Comparison of ENCODE assay signal across 18 mouse cellular contexts in genomic region chr11:61708928-61709327, GRCm38 (mm10). TPM values are rescaled to one million over a fixed set of nuclear protein-coding genes. Genes with fewer than 3 reads are reported as not detected.
DNase-seq lines count a peak whose midpoint lies in the region; ATAC-seq and TF ChIP-seq lines count a peak whose summit lies in the region.
"Had no signal": no experiment of that assay in that cellular context is flagged by ENCODE, and none has a peak within 500 bp of the region (broad histone marks: within the 10 kb centered on the region; RNA-seq: fewer than 3 reads in every experiment).

No protein-coding gene starts in this region.

- peak; percentile 43 for DNase-seq in kidney, postnatal 14 days
- DNase-seq in A20 (ENCODE audit: low read depth, low spot score), result peak; percentile 82
- DNase-seq in ES-E14 (ENCODE audit: low read depth, low spot score), result peak; percentile 33
- DNase-seq in limb, embryonic 10.5 days (ENCODE audit: low spot score), result no peak
- DNase-seq in testis, postnatal 10 days (ENCODE audit: low spot score), result no peak
- DNase-seq in forebrain, postnatal 0 days, result no peak
- DNase-seq: embryo, embryonic 11 days; heart, adult 2 months; heart, postnatal 14 days; left cerebral cortex, postnatal 4 days; lung, postnatal 10 days; thymus, postnatal 36 days had no signal

- WGBS in kidney, embryonic 14.5 days, result 57% methylated on average over 3 of the region's 3 CpGs
- 56% methylated on average over 3 of the region's 3 CpGs for WGBS in limb, embryonic 10.5 days
- 74% methylated on average over 3 of the region's 3 CpGs for WGBS in forebrain, postnatal 0 days

- no peak overlapping the region for H3K9ac ChIP-seq in kidney, embryonic 14.5 days (ENCODE audit: low read depth, low read length)
- H3K9ac ChIP-seq in ES-E14 (ENCODE audit: insufficient read depth, low read depth, low read length, poor library complexity, severe bottlenecking), result no peak overlapping the region
- H3K9ac ChIP-seq in forebrain, postnatal 0 days, result no peak overlapping the region
- H3K9ac ChIP-seq: midbrain, embryonic 12.5 days had no signal

- no peaks in the 10 kb centered on the region for H3K4me1 ChIP-seq in kidney, embryonic 14.5 days (ENCODE audit: control insufficient read depth, insufficient read depth, low read length)
- H3K4me1 ChIP-seq in ES-E14 (ENCODE audit: control insufficient read depth in 2 of 2, insufficient read depth in 2 of 2, low read length in 2 of 2, poor library complexity in 1 of 2), result peaks cover 0 to 7% of the 10 kb centered on the region in 2 experiments; a peak in 1 of 4 replicates
- H3K4me1 ChIP-seq in limb, embryonic 10.5 days, result peaks cover 12% of the 10 kb centered on the region
- no peaks in the 10 kb centered on the region for H3K4me1 ChIP-seq in forebrain, postnatal 0 days (ENCODE audit: insufficient read depth)
- H3K4me1 ChIP-seq: midbrain, embryonic 12.5 days had no signal

- TF ChIP-seq CTCF in forebrain, postnatal 0 days (IDR thresholded peaks at IDR 0.05; ENCODE audit: low read depth), result no peak

- no peaks in the 10 kb centered on the region for H3K27me3 ChIP-seq in kidney, embryonic 14.5 days (ENCODE audit: control insufficient read depth, insufficient read depth, low read length)
- H3K27me3 ChIP-seq in limb, embryonic 10.5 days (ENCODE audit: low read depth, poor library complexity, severe bottlenecking), result peaks cover 10% of the 10 kb centered on the region; the same call in 1 of the 2 replicates
- no peaks in the 10 kb centered on the region for H3K27me3 ChIP-seq in forebrain, postnatal 0 days (ENCODE audit: insufficient read depth, low read length)

- no peaks in the 10 kb centered on the region for H3K36me3 ChIP-seq in kidney, embryonic 14.5 days (ENCODE audit: control insufficient read depth, insufficient read depth, low read length)
- no peaks in the 10 kb centered on the region for H3K36me3 ChIP-seq in ES-E14 (ENCODE audit: control insufficient read depth, insufficient read depth, low read length, poor library complexity, severe bottlenecking)
- H3K36me3 ChIP-seq in limb, embryonic 10.5 days, result 0 out of 2 replicates have a peak, but pooled peaks cover 3% of the 10 kb centered on the region
- no peaks in the 10 kb centered on the region for H3K36me3 ChIP-seq in forebrain, postnatal 0 days (ENCODE audit: insufficient read depth)
- H3K36me3 ChIP-seq: midbrain, embryonic 12.5 days had no signal

- no peaks in the 10 kb centered on the region for H3K9me3 ChIP-seq in kidney, embryonic 14.5 days (ENCODE audit: control insufficient read depth, low read length)
- no peaks in the 10 kb centered on the region for H3K9me3 ChIP-seq in ES-E14 (ENCODE audit: control insufficient read depth, insufficient read depth, low read depth, low read length)
- no peaks in the 10 kb centered on the region for H3K9me3 ChIP-seq in limb, embryonic 10.5 days (replicated peaks)
- H3K9me3 ChIP-seq in forebrain, postnatal 0 days (ENCODE audit: low read length), result no peaks in the 10 kb centered on the region
- H3K9me3 ChIP-seq: midbrain, embryonic 12.5 days had no signal

- no peak overlapping the region for H3K4me2 ChIP-seq in kidney, embryonic 14.5 days (replicated peaks; ENCODE audit: low read depth, low read length)
- H3K4me2 ChIP-seq in forebrain, postnatal 0 days (ENCODE audit: low read depth), result no peak overlapping the region
- H3K4me2 ChIP-seq: midbrain, embryonic 12.5 days had no signal

- H3K27ac ChIP-seq in kidney, embryonic 14.5 days (ENCODE audit: low read depth, low read length), result no peak overlapping the region
- H3K27ac ChIP-seq in ES-E14 (ENCODE audit: insufficient read depth, low read depth, low read length, poor library complexity, severe bottlenecking), result no peak overlapping the region
- peak overlapping the region; percentile 53; the same call in 1 of the 2 replicates for H3K27ac ChIP-seq in limb, embryonic 10.5 days
- no peak overlapping the region for H3K27ac ChIP-seq in forebrain, postnatal 0 days (ENCODE audit: low read depth, low read length)
- H3K27ac ChIP-seq: heart, adult 2 months; midbrain, embryonic 12.5 days had no signal

- in situ Hi-C loops in ES-E14 (cut with MboI; ENCODE audit: low sequenced_read_pairs in 2 of 2, unreplicated experiment in 2 of 2), result no loop called here

- no peak overlapping the region for H3K4me3 ChIP-seq in kidney, embryonic 14.5 days (ENCODE audit: low read length)
- H3K4me3 ChIP-seq in ES-E14 (ENCODE audit: insufficient read depth in 1 of 2, low read depth in 1 of 2, low read length in 2 of 2, poor library complexity in 1 of 2, severe bottlenecking in 1 of 2), result no peak overlapping the region
- H3K4me3 ChIP-seq in limb, embryonic 10.5 days, result no peak overlapping the region
- no peak overlapping the region for H3K4me3 ChIP-seq in forebrain, postnatal 0 days (ENCODE audit: low read depth, low read length)
- H3K4me3 ChIP-seq: heart, adult 2 months; midbrain, embryonic 12.5 days had no signal

- no peak for ATAC-seq in kidney, embryonic 14.5 days (ENCODE audit: low FRiP score, low TSS enrichment)
- no peak for ATAC-seq in forebrain, postnatal 0 days
- ATAC-seq: activated CD4-positive, CD25-positive, alpha-beta regulatory T cell, adult 4 months had no signal

TF ChIP-seq in ES-E14, 5 proteins besides CTCF, POLR2A, EP300 and RAD21:
- TF ChIP-seq ZC3H11A (IDR thresholded peaks at IDR 0.05; ENCODE audit: borderline replicate concordance, low read depth, low read length), result no peak
- TF ChIP-seq MAFK (IDR thresholded peaks at IDR 0.05; ENCODE audit: insufficient read depth, low read depth, low read length), result no peak
- TF ChIP-seq ZNF384 (IDR thresholded peaks at IDR 0.05; ENCODE audit: low read depth, low read length), result no peak
- no peak for TF ChIP-seq CHD2 (IDR thresholded peaks at IDR 0.05; ENCODE audit: low read depth, low read length)
- TF ChIP-seq HCFC1 (IDR thresholded peaks at IDR 0.05; ENCODE audit: borderline replicate concordance, insufficient read depth, low read length), result no peak

RNA-seq across cellular contexts. Expression of gene Slc5a10, which starts 11.7 kb away (rescaled TPM):
- 0.11 and 0.16 TPM in 2 replicates for polyA plus RNA-seq in kidney, embryonic 14.5 days (2014; fragmentation: Nextera tagmentation; extraction: Ambion mirVana)
- total RNA-seq in ES-E14 (2012; rRNA removed), result 0.32 and 0.45 TPM in 2 replicates
- 0.08 and 0.11 TPM in 2 replicates for polyA plus RNA-seq in limb, embryonic 10.5 days (2016; fragmentation: Nextera tagmentation; extraction: Ambion mirVana)
- total RNA-seq in forebrain, postnatal 0 days (2014; rRNA removed), result 0.08 and 0.10 TPM in 2 replicates
- 0.09 and 0.16 TPM in 2 replicates for polyA plus RNA-seq in forebrain, postnatal 0 days (2015; fragmentation: Nextera tagmentation; extraction: Ambion mirVana)
- total RNA-seq: heart, adult 2 months; heart, postnatal 14 days had no signal
- polyA plus RNA-seq: activated CD4-positive, CD25-positive, alpha-beta regulatory T cell, adult 4 months; heart, adult 2 months; intestine, embryonic 14.5 days; midbrain, embryonic 12.5 days; neural tube, embryonic 11.5 days had no signal

RNA-seq across cellular contexts. Expression of gene Fam83g, which starts 25.0 kb away (rescaled TPM):
- 1.8 and 1.9 TPM in 2 replicates for polyA plus RNA-seq in kidney, embryonic 14.5 days (2014; fragmentation: Nextera tagmentation; extraction: Ambion mirVana)
- 6.2 and 9.4 TPM in 2 replicates for total RNA-seq in ES-E14 (2012; rRNA removed)
- 2.2 and 2.4 TPM in 2 replicates for polyA plus RNA-seq in limb, embryonic 10.5 days (2016; fragmentation: Nextera tagmentation; extraction: Ambion mirVana)
- 0.38 and 0.86 TPM in 2 replicates for total RNA-seq in forebrain, postnatal 0 days (2014; rRNA removed)
- 0.15 and 0.19 TPM in 2 replicates for polyA plus RNA-seq in forebrain, postnatal 0 days (2015; fragmentation: Nextera tagmentation; extraction: Ambion mirVana)
- total RNA-seq: layer of hippocampus, postnatal 10 days had no signal

RNA-seq across cellular contexts. Expression of gene Prpsap2, which starts 53.0 kb away (rescaled TPM):
- 28.0 and 31.7 TPM in 2 replicates for polyA plus RNA-seq in kidney, embryonic 14.5 days (2014; fragmentation: Nextera tagmentation; extraction: Ambion mirVana)
- 29.3 and 35.7 TPM in 2 replicates for total RNA-seq in ES-E14 (2012; rRNA removed)
- 32.4 and 33.7 TPM in 2 replicates for polyA plus RNA-seq in limb, embryonic 10.5 days (2016; fragmentation: Nextera tagmentation; extraction: Ambion mirVana)
- 62.9 and 73.6 TPM in 2 replicates for total RNA-seq in forebrain, postnatal 0 days (2014; rRNA removed)
- polyA plus RNA-seq in forebrain, postnatal 0 days (2015; fragmentation: Nextera tagmentation; extraction: Ambion mirVana), result 50.3 and 50.8 TPM in 2 replicates

RNA-seq across cellular contexts. Expression of gene Grap, which starts 55.9 kb away (rescaled TPM):
- polyA plus RNA-seq in kidney, embryonic 14.5 days (2014; fragmentation: Nextera tagmentation; extraction: Ambion mirVana), result 7.5 and 8.6 TPM in 2 replicates
- total RNA-seq in ES-E14 (2012; rRNA removed), result 0.16 and 1.5 TPM in 2 replicates
- 6.9 and 7.1 TPM in 2 replicates for polyA plus RNA-seq in limb, embryonic 10.5 days (2016; fragmentation: Nextera tagmentation; extraction: Ambion mirVana)
- 4.9 and 5.6 TPM in 2 replicates for total RNA-seq in forebrain, postnatal 0 days (2014; rRNA removed)
- 4.7 and 6.9 TPM in 2 replicates for polyA plus RNA-seq in forebrain, postnatal 0 days (2015; fragmentation: Nextera tagmentation; extraction: Ambion mirVana)

Comparison
In these comparisons a context has a peak if more than half of its experiments do, and no peak if none do; other contexts are left out.
1. DNase-seq: peak in kidney, postnatal 14 days (single experiment), A20 (single experiment) and ES-E14 (single experiment); none in limb, embryonic 10.5 days (single experiment), testis, postnatal 10 days (single experiment) and forebrain, postnatal 0 days (single experiment).